In genomic region chr8:116992176-116992971, GRCm38 (mm10) we compare ENCODE assay signal across 1 mouse cellular context.
TF ChIP-seq lines count a peak whose summit lies in the region.

No protein-coding gene starts in this region.

TF ChIP-seq in MEL, 35 proteins besides CTCF, POLR2A, EP300 and RAD21 (continued from another document):
- no peak for TF ChIP-seq NRF1 (IDR thresholded peaks at IDR 0.05; ENCODE audit: insufficient read depth, low read depth, low read length, poor library complexity, severe bottlenecking)
- TF ChIP-seq KAT2A (conservative IDR thresholded peaks at IDR 0.05; ENCODE audit: low read depth, low read length), result 0 out of 2 replicates have a peak, but pooled peaks have one; percentile 14
- TF ChIP-seq MYB (IDR thresholded peaks at IDR 0.05; ENCODE audit: low read depth, low read length), result no peak
- no peak for TF ChIP-seq ELF1 (IDR thresholded peaks at IDR 0.05; ENCODE audit: low read depth, low read length)
- TF ChIP-seq HCFC1 (IDR thresholded peaks at IDR 0.05; ENCODE audit: low read depth, low read length), result 0 out of 2 replicates have a peak, but pooled peaks have one; percentile 13
- TF ChIP-seq TAL1 (IDR thresholded peaks at IDR 0.05; ENCODE audit: low read length), result no peak
